Mouse (Mus musculus) intestine, postnatal 0 days (tissue): ENCODE measurements at regions not wholly inside any gene's neighbourhood (a gene's known extent, or its start where the extent isn't known, plus 50 kb on each side); places are given as distances from the start of the nearest gene placed in this dataset.

Source experiments
- ATAC-seq: fragments of 200-750 bp; cut with Nextera tagmentation; 2 replicates; pipeline ENCODE4 v1.8.0; 2017; ENCODE audit warnings: mild to moderate bottlenecking, moderate TSS enrichment, moderate library complexity
- H3K27ac ChIP-seq: fragments of 300-500 bp; sonication (generic); 2 replicates; pipeline ENCODE4 v1.5.1; 2014; ENCODE audit warnings: mild to moderate bottlenecking, low read depth, low read length, moderate library complexity
- H3K27me3 ChIP-seq: fragments of 300-500 bp; sonication (generic); replicated peaks from 2 replicates; pipeline ENCODE4 v1.6.1; 2014; ENCODE audit warnings: low read length, mixed read lengths; ENCODE audit not compliant: control insufficient read depth, insufficient read depth
- H3K36me3 ChIP-seq: fragments of 300-500 bp; sonication (generic); 2 replicates; pipeline ENCODE4 v1.6.1; 2014; ENCODE audit warnings: mild to moderate bottlenecking, moderate library complexity; ENCODE audit not compliant: control insufficient read depth, insufficient read depth
- H3K4me1 ChIP-seq: fragments of 300-500 bp; sonication (generic); replicated peaks from 2 replicates; pipeline ENCODE4 v1.6.1; 2014; ENCODE audit warnings: antibody characterized with exemption, low read length, mixed read lengths; ENCODE audit not compliant: control insufficient read depth, insufficient read depth
- H3K4me2 ChIP-seq: fragments of 300-500 bp; sonication (generic); replicated peaks from 2 replicates; pipeline ENCODE4 v1.6.1; 2014; ENCODE audit warnings: low read depth, mild to moderate bottlenecking, moderate library complexity
- H3K4me3 ChIP-seq: fragments of 300-500 bp; sonication (generic); 2 replicates; pipeline ENCODE4 v1.5.1; 2014; ENCODE audit warnings: low read depth, low read length
- H3K9ac ChIP-seq: fragments of 300-500 bp; sonication (generic); 2 replicates; pipeline ENCODE4 v1.6.1; 2014; ENCODE audit warnings: mild to moderate bottlenecking, low read depth, low read length
- H3K9me3 ChIP-seq: fragments of 300-500 bp; sonication (generic); 2 replicates; pipeline ENCODE4 v1.6.1; 2016; ENCODE audit warnings: mixed run types; ENCODE audit not compliant: control insufficient read depth
- CTCF ChIP-seq: sonication (generic); IDR thresholded peaks from 2 replicates; pipeline ENCODE4 v1.5.1; 2016; ENCODE audit warnings: low read depth, mild to moderate bottlenecking, control low read depth, antibody characterized with exemption, moderate library complexity
- WGBS: fragments of 180-500 bp; shearing (Covaris S2); extraction: QIAGEN DNeasy Blood & Tissue Kit; methylation state at CpG from one replicate; pipeline ENCODE4 v1.1.7; 2014; 5-methylcytosine and 5-hydroxymethylcytosine counted together

DNA sequence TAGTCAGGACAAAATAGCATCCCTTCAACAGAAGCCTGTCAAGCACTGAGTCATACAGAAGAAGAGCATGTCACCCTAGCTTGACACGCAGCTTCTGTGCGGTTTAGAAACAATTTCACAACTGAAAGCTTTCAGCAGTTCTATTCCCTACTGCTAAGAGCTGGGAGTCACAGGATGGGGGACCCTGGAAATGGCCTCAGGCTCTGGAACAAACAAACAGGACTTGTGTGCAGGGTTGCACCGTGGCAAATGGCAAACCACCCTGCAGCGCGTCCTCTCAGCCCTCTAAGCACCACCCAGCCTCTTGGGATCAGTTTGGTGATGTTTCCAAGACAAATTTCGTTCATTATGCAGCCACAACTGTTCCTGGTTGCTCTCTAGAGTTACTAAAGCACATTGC, 163.6 kb upstream of the Otx2 start:
- Histone ChIP-seq H3K4me2 (no peak overlapping the region), H3K4me3 (no peak overlapping the region), H3K27ac (no peak overlapping the region), H3K9me3 (no peaks in the 10 kb centered on the region), H3K27me3 (no peaks in the 10 kb centered on the region), H3K4me1 (no peaks in the 10 kb centered on the region), H3K36me3 (no peaks in the 10 kb centered on the region), H3K9ac (no peak overlapping the region)
- no peak for ATAC-seq
- no peak for TF ChIP-seq CTCF
- whole genome bisulfite sequencing, result 77% methylated on average over 6 of the region's 6 CpGs

DNA sequence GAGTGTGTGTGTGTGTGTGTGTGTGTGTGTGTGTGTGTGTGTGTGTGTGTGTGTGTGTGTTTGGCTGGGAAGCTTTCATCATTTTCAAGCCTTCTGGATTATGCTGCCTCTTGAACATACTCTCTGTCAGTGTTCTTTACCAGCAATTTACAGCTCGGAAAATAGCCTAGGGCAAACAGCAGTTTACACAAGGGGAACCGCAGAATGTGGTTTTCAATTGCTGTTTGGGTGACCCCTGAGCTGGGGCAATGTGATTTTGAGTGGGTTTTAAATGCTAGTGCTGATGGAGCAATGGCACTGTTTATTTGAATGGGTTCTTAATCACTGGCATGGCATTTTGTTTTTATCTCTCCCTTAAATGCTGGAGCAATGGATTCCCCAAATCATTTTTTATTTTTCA, 162.5 kb upstream of the Otx2 start:
- H3K27me3 ChIP-seq, result no peaks in the 10 kb centered on the region
- no peaks in the 10 kb centered on the region for H3K36me3 ChIP-seq
- no peak for TF ChIP-seq CTCF
- no peaks in the 10 kb centered on the region for H3K9me3 ChIP-seq
- WGBS, result 30% methylated on average over 2 of the region's 2 CpGs
- ATAC-seq, result no peak
- no peaks in the 10 kb centered on the region for H3K4me1 ChIP-seq
- H3K27ac ChIP-seq, result no peak overlapping the region
- no peak overlapping the region for H3K4me2 ChIP-seq
- no peak overlapping the region for H3K4me3 ChIP-seq
- H3K9ac ChIP-seq, result no peak overlapping the region

DNA sequence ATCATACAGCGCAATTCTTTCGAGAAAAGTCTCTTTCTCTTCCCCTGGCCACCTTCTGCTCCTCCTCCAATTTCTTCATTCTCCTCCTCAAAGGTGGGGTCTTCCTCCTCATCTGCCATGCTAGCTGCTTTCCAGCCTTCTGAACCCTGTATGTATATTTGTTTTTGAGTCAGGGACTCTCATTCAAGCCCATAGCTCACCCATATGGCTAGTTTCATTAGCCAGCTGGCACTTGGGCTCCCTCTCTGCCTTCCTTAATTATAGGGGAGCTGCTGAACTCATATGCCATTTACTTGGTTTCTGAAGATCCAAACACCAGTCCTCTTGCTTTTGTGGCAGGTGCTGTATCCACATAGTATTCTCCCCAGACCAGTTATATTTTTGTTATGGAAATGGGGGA, 160.8 kb upstream of the Otx2 start:
- no peaks in the 10 kb centered on the region for H3K4me1 ChIP-seq
- no peaks in the 10 kb centered on the region for H3K36me3 ChIP-seq
- H3K27me3 ChIP-seq, result no peaks in the 10 kb centered on the region
- no peak overlapping the region for H3K27ac ChIP-seq
- 81% methylated on average over 2 of the region's 2 CpGs for whole genome bisulfite sequencing
- no peak overlapping the region for H3K4me2 ChIP-seq
- no peak for TF ChIP-seq CTCF
- H3K9me3 ChIP-seq, result no peaks in the 10 kb centered on the region
- ATAC-seq, result no peak
- no peak overlapping the region for H3K9ac ChIP-seq
- H3K4me3 ChIP-seq, result no peak overlapping the region

DNA sequence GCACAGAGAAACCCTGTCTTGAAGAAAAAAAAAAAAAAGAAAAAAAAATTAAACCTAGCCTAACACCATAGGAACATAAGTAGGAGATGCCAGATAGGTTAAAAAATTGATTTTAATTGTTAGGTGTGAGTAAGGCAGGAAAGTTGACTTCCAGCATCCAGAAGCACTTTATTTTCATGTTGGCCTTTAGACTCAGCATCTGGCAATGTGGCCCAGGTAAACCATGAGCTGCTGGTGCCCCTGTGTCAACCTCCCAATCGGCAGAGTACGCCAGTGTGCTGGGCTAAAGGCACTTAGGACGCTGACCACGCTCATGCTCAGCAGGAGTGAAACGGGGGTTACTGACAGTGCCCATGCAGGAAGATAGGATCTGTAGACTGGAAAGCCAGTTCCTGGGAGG, 152.8 kb upstream of the Otx2 start:
- WGBS, result 66% methylated on average over 5 of the region's 5 CpGs
- Histone ChIP-seq H3K9me3 (no peaks in the 10 kb centered on the region), H3K27me3 (no peaks in the 10 kb centered on the region), H3K4me3 (no peak overlapping the region), H3K36me3 (no peaks in the 10 kb centered on the region), H3K4me2 (no peak overlapping the region), H3K27ac (no peak overlapping the region), H3K9ac (no peak overlapping the region), H3K4me1 (no peaks in the 10 kb centered on the region)
- ATAC-seq, result no peak
- no peak for TF ChIP-seq CTCF

DNA sequence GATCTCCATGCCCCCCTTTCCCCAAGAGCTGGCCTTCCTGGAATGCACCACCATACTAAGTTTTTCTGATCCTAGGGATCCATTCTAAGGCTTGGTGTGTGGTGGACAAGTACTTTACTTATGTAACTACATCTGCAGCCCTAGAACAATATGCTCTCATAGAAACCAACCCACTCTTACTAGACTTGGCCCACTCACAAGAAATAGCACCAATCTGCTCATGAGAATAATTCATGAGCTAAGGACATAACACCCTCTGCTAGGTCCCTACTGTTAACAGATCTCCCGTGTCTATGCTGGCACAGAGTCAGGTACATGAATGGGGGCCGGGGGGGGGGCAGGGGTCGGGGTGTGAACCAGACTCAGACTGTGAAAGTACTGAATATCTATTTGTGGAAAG, 150.8 kb upstream of the Otx2 start:
- H3K4me1 ChIP-seq, result no peaks in the 10 kb centered on the region
- no peak for ATAC-seq
- H3K4me3 ChIP-seq, result no peak overlapping the region
- H3K4me2 ChIP-seq, result no peak overlapping the region
- no peak overlapping the region for H3K9ac ChIP-seq
- no peaks in the 10 kb centered on the region for H3K9me3 ChIP-seq
- 44% methylated on average over 3 of the region's 3 CpGs for WGBS
- H3K36me3 ChIP-seq, result no peaks in the 10 kb centered on the region
- no peak overlapping the region for H3K27ac ChIP-seq
- no peak for TF ChIP-seq CTCF
- no peaks in the 10 kb centered on the region for H3K27me3 ChIP-seq

DNA sequence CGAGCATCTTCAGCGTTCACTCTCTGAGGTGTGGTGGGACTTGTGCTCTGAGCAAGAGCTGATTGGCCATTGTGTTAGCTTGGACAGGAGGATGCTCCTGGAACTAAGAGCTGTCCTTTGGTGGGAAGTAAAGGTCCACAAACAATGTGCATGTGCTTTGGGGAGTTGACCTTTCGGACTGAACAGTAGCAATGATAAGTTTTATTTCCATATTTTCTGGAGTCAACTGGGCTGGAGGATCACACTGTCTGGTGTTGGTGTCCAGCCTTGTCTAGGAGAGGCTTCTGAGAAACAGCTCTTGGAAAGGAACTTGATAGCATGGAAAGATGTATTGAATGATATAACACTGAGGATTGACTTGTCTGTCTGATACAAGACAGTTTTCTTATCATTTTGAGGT, 142.3 kb upstream of the Otx2 start:
- no peaks in the 10 kb centered on the region for H3K36me3 ChIP-seq
- H3K4me1 ChIP-seq, result no peaks in the 10 kb centered on the region
- no peak for ATAC-seq
- WGBS, result 87% methylated on average over 3 of the region's 3 CpGs
- no peak overlapping the region for H3K9ac ChIP-seq
- H3K4me2 ChIP-seq, result no peak overlapping the region
- no peaks in the 10 kb centered on the region for H3K9me3 ChIP-seq
- H3K27ac ChIP-seq, result no peak overlapping the region
- H3K4me3 ChIP-seq, result no peak overlapping the region
- TF ChIP-seq CTCF, result no peak
- H3K27me3 ChIP-seq, result no peaks in the 10 kb centered on the region

DNA sequence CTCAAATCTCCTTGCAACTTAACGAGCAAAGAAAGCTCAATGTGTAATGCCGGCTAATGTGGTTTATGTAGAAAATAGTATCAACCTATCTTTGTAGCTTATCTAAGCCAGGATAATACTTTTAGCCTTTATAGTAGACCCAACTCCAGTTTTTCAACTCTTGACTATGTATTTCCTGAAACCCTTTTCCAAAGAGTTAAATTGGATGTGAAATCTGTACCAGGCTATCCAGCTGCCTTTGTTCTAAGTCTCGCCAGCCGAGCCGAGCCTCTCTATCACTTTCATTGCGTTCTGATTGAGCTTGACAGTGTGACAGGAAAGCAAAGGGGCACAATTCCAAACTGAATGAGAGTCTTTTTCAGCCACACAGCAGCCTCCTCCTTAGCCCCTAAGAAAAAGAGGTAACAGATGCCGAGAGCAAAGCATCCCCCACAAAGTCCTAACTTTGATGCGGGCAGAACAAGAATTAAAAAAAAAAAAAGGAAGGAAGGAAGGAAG, 141.7 kb upstream of the Otx2 start:
- WGBS, result 79% methylated on average over 8 of the region's 8 CpGs
- Histone ChIP-seq H3K9me3 (no peaks in the 10 kb centered on the region), H3K4me1 (no peaks in the 10 kb centered on the region), H3K36me3 (no peaks in the 10 kb centered on the region), H3K27ac (no peak overlapping the region), H3K27me3 (no peaks in the 10 kb centered on the region), H3K9ac (no peak overlapping the region), H3K4me2 (no peak overlapping the region), H3K4me3 (no peak overlapping the region)
- no peak for TF ChIP-seq CTCF
- no peak for ATAC-seq
